Mouse (Mus musculus): ENCODE measurements around the gene Cemip2. TPM values are rescaled to one million over a fixed set of nuclear protein-coding genes. Genes with fewer than 3 reads are reported as not detected.

Gene Cemip2
- polyA plus RNA-seq, 1 experiment from 2014 or later: 13.0 TPM

DNA sequence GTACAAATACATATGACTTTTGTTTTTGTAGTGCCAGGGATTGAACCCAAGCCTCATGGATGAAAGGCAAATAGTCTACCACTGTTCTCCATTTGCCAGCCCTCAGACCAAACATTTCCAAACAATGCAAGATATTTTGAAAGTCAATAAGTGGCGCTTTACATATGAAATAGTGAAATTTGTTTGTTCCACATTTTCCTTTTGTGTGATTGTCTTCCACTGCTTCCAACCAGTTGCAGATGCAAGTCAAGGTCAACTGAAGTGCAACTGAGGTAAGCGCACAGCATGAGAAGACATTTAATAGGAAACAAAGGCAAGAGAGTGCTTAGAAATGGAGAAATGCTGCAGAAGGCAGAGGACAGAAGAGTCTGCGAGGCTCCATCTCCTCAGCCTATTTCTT is 116.7 kb downstream of the Cemip2 start:
- no peak overlapping the region for H3K9ac ChIP-seq (ENCODE audit: low read length)
- 89% methylated on average over 3 of the region's 3 CpGs for WGBS

DNA sequence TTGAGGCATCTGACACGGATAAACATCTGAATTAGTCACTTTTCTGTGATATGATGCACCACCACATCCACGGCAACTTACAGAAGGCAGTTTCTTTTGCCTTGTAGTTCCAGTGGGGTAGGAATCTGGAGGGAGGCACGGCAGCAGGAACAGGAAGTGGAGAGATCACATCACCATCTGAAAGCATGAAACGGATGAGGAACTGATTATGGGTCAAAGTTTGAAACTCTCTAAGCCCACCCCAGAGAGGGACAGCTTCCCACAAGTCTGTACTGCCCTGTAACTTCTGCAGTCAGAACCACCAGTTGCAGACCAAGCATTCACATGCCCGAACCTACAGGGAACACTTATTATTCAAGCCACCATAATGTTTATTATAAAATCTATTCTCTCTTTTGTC is 117.4 kb downstream of the Cemip2 start:
- WGBS: 66% methylated on average over 5 of the region's 5 CpGs
- H3K9ac ChIP-seq (ENCODE audit: low read length): no peak overlapping the region

More for the DNA sequence above, 116.7 kb downstream of the Cemip2 start:
- H3K36me3 ChIP-seq (ENCODE audit: control insufficient read depth, insufficient read depth, low read length): no peaks in the 10 kb centered on the region
- no peaks in the 10 kb centered on the region for H3K27me3 ChIP-seq (ENCODE audit: control insufficient read depth, insufficient read depth, low read length)
- H3K4me2 ChIP-seq (ENCODE audit: low read depth, low read length): no peak overlapping the region
- H3K9me3 ChIP-seq (replicated peaks; ENCODE audit: control insufficient read depth, low read length): no peaks in the 10 kb centered on the region
- no peak overlapping the region for H3K4me3 ChIP-seq (replicated peaks; ENCODE audit: low read length)
- H3K27ac ChIP-seq (ENCODE audit: low read length): no peak overlapping the region
- no peak for ATAC-seq (ENCODE audit: insufficient read depth, low FRiP score)
- no peaks in the 10 kb centered on the region for H3K4me1 ChIP-seq (ENCODE audit: control insufficient read depth, insufficient read depth, low read length)

DNA sequence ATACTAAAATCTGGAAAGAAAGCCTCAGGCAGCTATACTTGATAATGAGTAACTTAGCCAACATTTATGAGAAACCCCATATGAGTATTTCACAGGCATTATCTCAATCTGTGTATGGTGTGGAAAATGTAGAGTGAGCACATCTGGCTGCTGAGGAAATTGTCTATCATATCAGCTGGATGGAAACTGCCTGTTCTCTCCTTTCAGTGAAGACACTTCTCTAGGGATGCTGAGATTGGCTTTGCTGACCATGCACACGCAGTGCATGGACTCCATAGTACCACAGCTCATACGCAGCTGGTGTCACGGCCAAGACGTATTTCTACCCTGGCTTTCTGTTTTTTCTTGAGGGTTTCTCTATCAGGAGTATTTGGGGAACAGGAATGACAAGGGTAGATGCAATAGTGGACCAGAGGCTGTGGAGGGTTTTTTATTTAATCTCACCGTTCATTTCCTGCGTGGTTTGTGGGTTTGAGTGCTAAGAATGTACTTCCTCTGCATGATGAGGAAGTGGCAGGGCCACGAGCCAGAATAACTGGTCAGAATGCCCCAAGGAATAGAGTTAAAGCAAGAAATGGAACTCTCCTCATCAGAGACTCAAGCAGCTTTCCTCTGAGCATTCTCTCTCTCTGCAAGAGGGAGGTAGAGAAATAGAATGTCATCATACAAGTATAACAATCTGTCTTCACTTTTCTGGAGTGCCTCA is 119.1 kb downstream of the Cemip2 start:
- Histone ChIP-seq H3K36me3 (ENCODE audit: control insufficient read depth, insufficient read depth, low read length) (no peaks in the 10 kb centered on the region), H3K9ac (ENCODE audit: low read length) (no peak overlapping the region), H3K4me1 (ENCODE audit: control insufficient read depth, insufficient read depth, low read length) (no peaks in the 10 kb centered on the region), H3K27ac (ENCODE audit: low read length) (no peak overlapping the region), H3K4me2 (ENCODE audit: low read depth, low read length) (no peak overlapping the region), H3K4me3 (replicated peaks; ENCODE audit: low read length) (no peak overlapping the region), H3K27me3 (ENCODE audit: control insufficient read depth, insufficient read depth, low read length) (no peaks in the 10 kb centered on the region), H3K9me3 (replicated peaks; ENCODE audit: control insufficient read depth, low read length) (no peaks in the 10 kb centered on the region)
- WGBS: 71% methylated on average over 7 of the region's 7 CpGs
- no peak for ATAC-seq (ENCODE audit: insufficient read depth, low FRiP score)

More for the DNA sequence above, 117.4 kb downstream of the Cemip2 start:
- no peaks in the 10 kb centered on the region for H3K36me3 ChIP-seq (ENCODE audit: control insufficient read depth, insufficient read depth, low read length)
- no peaks in the 10 kb centered on the region for H3K4me1 ChIP-seq (ENCODE audit: control insufficient read depth, insufficient read depth, low read length)
- H3K27me3 ChIP-seq (ENCODE audit: control insufficient read depth, insufficient read depth, low read length): no peaks in the 10 kb centered on the region
- H3K4me2 ChIP-seq (ENCODE audit: low read depth, low read length): no peak overlapping the region
- H3K9me3 ChIP-seq (replicated peaks; ENCODE audit: control insufficient read depth, low read length): no peaks in the 10 kb centered on the region
- no peak overlapping the region for H3K4me3 ChIP-seq (replicated peaks; ENCODE audit: low read length)
- no peak overlapping the region for H3K27ac ChIP-seq (ENCODE audit: low read length)
- ATAC-seq (ENCODE audit: insufficient read depth, low FRiP score): no peak

DNA sequence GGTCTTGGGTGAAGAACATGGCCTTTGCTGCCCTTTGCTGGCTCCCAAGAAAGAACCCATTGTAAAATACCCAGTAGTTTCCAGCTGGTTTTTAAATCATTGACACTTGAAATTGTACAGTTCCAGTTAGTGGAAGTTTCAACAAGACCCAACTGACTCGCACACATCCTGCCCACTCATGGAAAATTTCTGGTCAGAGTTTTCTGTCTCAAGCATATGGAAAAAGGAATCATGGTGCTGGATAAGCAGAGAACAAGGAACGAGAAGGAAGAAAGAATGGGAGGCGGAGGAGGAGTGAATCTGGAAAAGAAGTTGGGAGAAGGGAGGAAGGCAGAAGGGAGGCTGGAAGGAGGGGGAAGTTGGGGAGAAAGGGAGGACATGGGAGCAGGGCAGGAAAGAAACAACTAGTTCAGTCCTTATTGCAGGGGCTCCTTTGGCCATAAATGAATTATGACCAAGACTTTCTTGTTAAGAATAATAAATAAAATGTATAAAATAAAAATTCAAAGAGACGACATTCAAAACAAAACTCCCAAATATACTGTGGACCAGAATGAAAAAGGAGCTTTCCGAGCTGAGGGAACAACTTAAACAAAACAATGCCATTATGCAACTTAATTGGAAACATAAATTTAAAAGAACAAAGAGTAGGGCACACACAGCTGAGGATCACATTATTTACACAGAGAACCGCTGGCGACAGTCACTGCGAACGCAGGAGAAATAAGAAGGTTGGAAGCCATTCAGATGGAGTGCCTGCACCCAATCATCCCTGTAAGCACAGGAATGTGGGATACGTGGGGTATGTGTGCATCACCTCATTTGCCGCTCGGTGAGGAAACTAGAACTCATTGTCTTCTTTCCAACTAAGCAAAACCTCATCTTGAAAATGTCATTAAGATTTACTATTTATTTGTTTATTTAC is 120.1 kb downstream of the Cemip2 start:
- H3K9me3 ChIP-seq (replicated peaks; ENCODE audit: control insufficient read depth, low read length): no peaks in the 10 kb centered on the region
- H3K9ac ChIP-seq (ENCODE audit: low read length): no peak overlapping the region
- H3K4me2 ChIP-seq (ENCODE audit: low read depth, low read length): no peak overlapping the region
- no peak for ATAC-seq (ENCODE audit: insufficient read depth, low FRiP score)
- no peaks in the 10 kb centered on the region for H3K36me3 ChIP-seq (ENCODE audit: control insufficient read depth, insufficient read depth, low read length)
- no peak overlapping the region for H3K4me3 ChIP-seq (replicated peaks; ENCODE audit: low read length)
- H3K27ac ChIP-seq (ENCODE audit: low read length): no peak overlapping the region
- 60% methylated on average over 12 of the region's 12 CpGs for WGBS
- no peaks in the 10 kb centered on the region for H3K4me1 ChIP-seq (ENCODE audit: control insufficient read depth, insufficient read depth, low read length)
- H3K27me3 ChIP-seq (ENCODE audit: control insufficient read depth, insufficient read depth, low read length): no peaks in the 10 kb centered on the region

Other genes with a start within 250 kb of the Cemip2 start
- 46.3 and 53.9 TPM in 2 replicates for gene 1110059E24Rik, start 125.4 kb upstream of the Cemip2 start, polyA plus RNA-seq (2015; fragmentation: Nextera tagmentation; extraction: Ambion mirVana)
- 11.6 and 14.0 TPM in 2 replicates for gene Abhd17b, start 125.2 kb upstream of the Cemip2 start, polyA plus RNA-seq (2015; fragmentation: Nextera tagmentation; extraction: Ambion mirVana)